Mouse (Mus musculus) stomach, embryonic 14.5 days (tissue): ENCODE results near the gene Sfn. TPM values are rescaled to one million over a fixed set of nuclear protein-coding genes. Genes with fewer than 3 reads are reported as not detected.
A peak's percentile ranks its signal among the peaks of the same experiment; 100 is the strongest.

Source experiments
- ATAC-seq: fragments of 200-750 bp; cut with Nextera tagmentation; 2 replicates; pipeline ENCODE4 v1.8.0; 2017; ENCODE audit warnings: low read depth, moderate TSS enrichment; ENCODE audit not compliant: insufficient number of reproducible peaks, insufficient read depth, low FRiP score
- H3K27ac ChIP-seq: fragments of 300-500 bp; sonication (generic); 2 replicates; pipeline ENCODE4 v1.5.1; 2014; ENCODE audit warnings: mild to moderate bottlenecking, low read length, moderate library complexity, mixed read lengths
- H3K27me3 ChIP-seq: fragments of 300-500 bp; sonication (generic); 2 replicates; pipeline ENCODE4 v1.6.1; 2014; ENCODE audit warnings: low read length, control low read depth, mixed read lengths; ENCODE audit not compliant: control insufficient read depth, insufficient read depth
- H3K36me3 ChIP-seq: fragments of 300-500 bp; sonication (generic); 2 replicates; pipeline ENCODE4 v1.6.1; 2014; ENCODE audit warnings: mild to moderate bottlenecking, control low read depth, low read length, moderate library complexity, mixed read lengths; ENCODE audit not compliant: control insufficient read depth, insufficient read depth
- H3K4me1 ChIP-seq: fragments of 300-500 bp; sonication (generic); 2 replicates; pipeline ENCODE4 v1.6.1; 2014; ENCODE audit warnings: low read length, control low read depth, mixed read lengths; ENCODE audit not compliant: control insufficient read depth, insufficient read depth
- H3K4me2 ChIP-seq: fragments of 300-500 bp; sonication (generic); replicated peaks from 2 replicates; pipeline ENCODE4 v1.6.1; 2014; ENCODE audit warnings: low read depth, low read length, control low read depth
- H3K4me3 ChIP-seq: fragments of 300-500 bp; sonication (generic); 2 replicates; pipeline ENCODE4 v1.5.1; 2014; ENCODE audit warnings: low read depth, low read length, control low read depth
- H3K9ac ChIP-seq: fragments of 300-500 bp; sonication (generic); replicated peaks from 2 replicates; pipeline ENCODE4 v1.6.1; 2014; ENCODE audit warnings: low read depth, mild to moderate bottlenecking, control low read depth, low read length, moderate library complexity, mixed read lengths
- H3K9me3 ChIP-seq: fragments of 300-500 bp; sonication (generic); 2 replicates; pipeline ENCODE4 v1.6.1; 2016; ENCODE audit warnings: low read depth, low read length, control low read depth; ENCODE audit not compliant: control insufficient read depth
- WGBS: fragments of 180-500 bp; shearing (Covaris S2); extraction: QIAGEN DNeasy Blood & Tissue Kit; methylation state at CpG from one replicate; pipeline ENCODE4 v1.1.7; 2014; 5-methylcytosine and 5-hydroxymethylcytosine counted together
- polyA plus RNA-seq: library from polyadenylated mRNA; unstranded; fragments of >200 nt; fragmentation: Nextera tagmentation; extraction: Ambion mirVana; gene quantifications from 2 replicates; pipeline ENCODE4 v1.2.1, GENCODE M21; 2014

The Sfn gene
- polyA plus RNA-seq, 1 experiment from 2014 or later, result 163 TPM

- no peak for ATAC-seq
- H3K4me1 ChIP-seq, result peaks cover 8% of the 10 kb centered on the region; the same call in 1 of the 2 replicates
- WGBS, result 87% methylated on average over 7 of the region's 7 CpGs
- no peak overlapping the region for H3K27ac ChIP-seq
- no peaks in the 10 kb centered on the region for H3K9me3 ChIP-seq
- no peak overlapping the region for H3K4me3 ChIP-seq
- peaks cover 12% of the 10 kb centered on the region for H3K27me3 ChIP-seq
- H3K4me2 ChIP-seq, result no peak overlapping the region
- H3K9ac ChIP-seq, result 0 out of 2 replicates have a peak overlapping the region, but pooled peaks have one; percentile 4
- peaks cover 14% of the 10 kb centered on the region; the same call in 1 of the 2 replicates for H3K36me3 ChIP-seq
These were observed 2.2 kb upstream of the Sfn start for GRCm38 (mm10) chr4:133604175-133604574.

- no peaks in the 10 kb centered on the region for H3K9me3 ChIP-seq
- peaks cover 9% of the 10 kb centered on the region; the same call in 1 of the 2 replicates for H3K36me3 ChIP-seq
- H3K4me2 ChIP-seq, result no peak overlapping the region
- no peak overlapping the region for H3K9ac ChIP-seq
- peaks cover 9% of the 10 kb centered on the region; the same call in 1 of the 2 replicates for H3K4me1 ChIP-seq
- 91% methylated on average over 5 of the region's 5 CpGs for WGBS
- ATAC-seq, result no peak
- peak overlapping the region; percentile 39; the same call in 1 of the 2 replicates for H3K27ac ChIP-seq
- no peak overlapping the region for H3K4me3 ChIP-seq
- H3K27me3 ChIP-seq, result peaks cover 15% of the 10 kb centered on the region
These were observed 1.1 kb upstream of the Sfn start for GRCm38 (mm10) chr4:133603056-133603455.

GRCm38 (mm10) chr4:133600306-133600705 lies 1.7 kb downstream of the Sfn start:
- peak overlapping the region; percentile 87 for H3K4me2 ChIP-seq
- WGBS, result 15% methylated on average over 9 of the region's 9 CpGs
- H3K4me1 ChIP-seq, result peaks cover 5% of the 10 kb centered on the region; the same call in 1 of the 2 replicates
- ATAC-seq, result no peak
- peak overlapping the region; percentile 46 for H3K9ac ChIP-seq
- peak overlapping the region; percentile 47 for H3K4me3 ChIP-seq
- peaks cover 15% of the 10 kb centered on the region for H3K27me3 ChIP-seq
- H3K27ac ChIP-seq, result peak overlapping the region; percentile 75
- no peaks in the 10 kb centered on the region for H3K9me3 ChIP-seq
- 0 out of 2 replicates have a peak, but pooled peaks cover 4% of the 10 kb centered on the region for H3K36me3 ChIP-seq

GRCm38 (mm10) chr4:133599571-133600073 lies 2.3 kb downstream of the Sfn start:
- Histone ChIP-seq H3K27me3 (peaks cover 15% of the 10 kb centered on the region), H3K9me3 (no peaks in the 10 kb centered on the region), H3K4me3 (peak overlapping the region; percentile 47), H3K4me2 (peak overlapping the region; percentile 87), H3K4me1 (peaks cover 5% of the 10 kb centered on the region; the same call in 1 of the 2 replicates), H3K27ac (peak overlapping the region; percentile 85), H3K36me3 (0 out of 2 replicates have a peak, but pooled peaks cover 4% of the 10 kb centered on the region), H3K9ac (peak overlapping the region; percentile 46)
- peak; percentile 93 for ATAC-seq
- WGBS, result under 1% methylated on average over 50 of the region's 50 CpGs

GRCm38 (mm10) chr4:133599116-133599515 lies 2.9 kb downstream of the Sfn start:
- WGBS, result 15% methylated on average over 7 of the region's 7 CpGs
- ATAC-seq, result no peak

GRCm38 (mm10) chr4:133598616-133599015 lies 3.4 kb downstream of the Sfn start:
- Histone ChIP-seq H3K4me1 (peaks cover 5% of the 10 kb centered on the region; the same call in 1 of the 2 replicates), H3K9me3 (no peaks in the 10 kb centered on the region), H3K4me3 (no peak overlapping the region), H3K9ac (no peak overlapping the region), H3K27me3 (peaks cover 15% of the 10 kb centered on the region), H3K4me2 (peak overlapping the region; percentile 87), H3K36me3 (no peaks in the 10 kb centered on the region), H3K27ac (peak overlapping the region; percentile 85)
- no peak for ATAC-seq
- WGBS, result 34% methylated on average over 4 of the region's 4 CpGs

More at GRCm38 (mm10) chr4:133599116-133599515, 2.9 kb downstream of the Sfn start:
- Histone ChIP-seq H3K4me3 (peak overlapping the region; percentile 47), H3K27ac (peak overlapping the region; percentile 85), H3K27me3 (peaks cover 15% of the 10 kb centered on the region), H3K9me3 (no peaks in the 10 kb centered on the region), H3K4me1 (peaks cover 5% of the 10 kb centered on the region; the same call in 1 of the 2 replicates), H3K9ac (peak overlapping the region; percentile 46), H3K4me2 (peak overlapping the region; percentile 87), H3K36me3 (0 out of 2 replicates have a peak, but pooled peaks cover 2% of the 10 kb centered on the region)

GRCm38 (mm10) chr4:133596084-133596483 lies 5.9 kb downstream of the Sfn start:
- Histone ChIP-seq H3K27ac (no peak overlapping the region), H3K36me3 (peaks cover 4% of the 10 kb centered on the region; the same call in 1 of the 2 replicates), H3K4me2 (no peak overlapping the region), H3K27me3 (0 out of 2 replicates have a peak, but pooled peaks cover 3% of the 10 kb centered on the region), H3K9ac (no peak overlapping the region), H3K9me3 (no peaks in the 10 kb centered on the region), H3K4me1 (peaks cover 5% of the 10 kb centered on the region; the same call in 1 of the 2 replicates), H3K4me3 (no peak overlapping the region)
- no peak for ATAC-seq
- WGBS, result 79% methylated on average over 6 of the region's 6 CpGs

- 65% methylated on average over 7 of the region's 7 CpGs for WGBS
- H3K9ac ChIP-seq, result no peak overlapping the region
These were observed 6.4 kb downstream of the Sfn start for GRCm38 (mm10) chr4:133595538-133595937.

More at GRCm38 (mm10) chr4:133595538-133595937, 6.4 kb downstream of the Sfn start:
- no peak for ATAC-seq
- no peak overlapping the region for H3K27ac ChIP-seq
- peaks cover 7% of the 10 kb centered on the region; the same call in 1 of the 2 replicates for H3K36me3 ChIP-seq
- H3K27me3 ChIP-seq, result 0 out of 2 replicates have a peak, but pooled peaks cover 3% of the 10 kb centered on the region
- H3K4me1 ChIP-seq, result peaks cover 5% of the 10 kb centered on the region; the same call in 1 of the 2 replicates
- H3K4me2 ChIP-seq, result no peak overlapping the region
- no peaks in the 10 kb centered on the region for H3K9me3 ChIP-seq
- no peak overlapping the region for H3K4me3 ChIP-seq
